Mouse (Mus musculus): ENCODE measurements at regions not wholly inside any gene's neighbourhood (a gene's known extent, or its start where the extent isn't known, plus 50 kb on each side); places are given as distances from the start of the nearest gene placed in this dataset.

- no peak for TF ChIP-seq CTCF (IDR thresholded peaks at IDR 0.05; ENCODE audit: borderline replicate concordance, extremely low read depth, insufficient read depth, insufficient read length)
- TF ChIP-seq POLR2A (IDR thresholded peaks at IDR 0.05; ENCODE audit: borderline replicate concordance, extremely low read depth, insufficient read depth, insufficient read length, poor library complexity, severe bottlenecking) = no peak
Measured at GRCm38 (mm10) chr9:52836151-52836630, 156.6 kb upstream of the AI593442 start.

Measured in brain, embryonic 14.5 days (tissue).